Mouse (Mus musculus): Measurements from ENCODE around the gene H2-K1.

GRCm38 (mm10) chr17:33962876-33963275, 37.3 kb downstream of the H2-K1 start:
- TF ChIP-seq POLR2A (IDR thresholded peaks at IDR 0.05; ENCODE audit: low read depth, low read length) (no peak), ZC3H11A (IDR thresholded peaks at IDR 0.05; ENCODE audit: low read depth, low read length) (no peak), CHD2 (IDR thresholded peaks at IDR 0.05; ENCODE audit: low read length) (no peak), ELF1 (IDR thresholded peaks at IDR 0.05; ENCODE audit: low read depth, low read length) (no peak), CTCF (conservative IDR thresholded peaks at IDR 0.05 in 1 of 2, IDR thresholded peaks at IDR 0.05 in 1 of 2; ENCODE audit: low read depth in 2 of 2, low read length in 2 of 2) (no peak), ZMIZ1 (IDR thresholded peaks at IDR 0.05; ENCODE audit: low read depth, low read length) (no peak), MAZ (IDR thresholded peaks at IDR 0.05; ENCODE audit: low read depth, low read length) (no peak), EP300 (IDR thresholded peaks at IDR 0.05; ENCODE audit: low read length) (no peak)
